8 mouse cellular contexts compared by ENCODE assay signal in genomic region chr17:21488760-21489499, GRCm38 (mm10). TPM values are rescaled to one million over a fixed set of nuclear protein-coding genes. Genes with fewer than 3 reads are reported as not detected.
DNase-seq lines count a peak whose midpoint lies in the region; ATAC-seq and TF ChIP-seq lines count a peak whose summit lies in the region.

Zfp53 (plus strand) TSS chr17:21488998.

- ATAC-seq in forebrain, embryonic 12.5 days (ENCODE audit: low FRiP score), result peak; percentile 100
- peak; percentile 100 for ATAC-seq in heart, postnatal 0 days (ENCODE audit: insufficient read depth, low read depth)
- peak; percentile 100 for ATAC-seq in liver, embryonic 16.5 days (ENCODE audit: low read depth)
- ATAC-seq in neural tube, embryonic 13.5 days (ENCODE audit: low read depth), result peak; percentile 100

- DNase-seq in c-Kit-positive CD71-positive TER-119-positive erythroid progenitor cells, embryonic 14.5 days (ENCODE audit: low spot score), result peak; percentile 79
- peak; percentile 93 for DNase-seq in heart, postnatal 0 days (ENCODE audit: low spot score)
- DNase-seq in kidney, postnatal 4 days, result peak; percentile 89 to 92

- peaks cover 24% of the 10 kb centered on the region for H3K4me1 ChIP-seq in E14TG2a.4 (replicated peaks; ENCODE audit: low read depth, low read length)
- H3K4me1 ChIP-seq in forebrain, embryonic 12.5 days, result peaks cover 6% of the 10 kb centered on the region
- peaks cover 8% of the 10 kb centered on the region for H3K4me1 ChIP-seq in heart, postnatal 0 days (ENCODE audit: control insufficient read depth, insufficient read depth)
- peaks cover 8% of the 10 kb centered on the region for H3K4me1 ChIP-seq in liver, embryonic 16.5 days (ENCODE audit: control insufficient read depth, low read depth, low read length)
- H3K4me1 ChIP-seq in neural tube, embryonic 13.5 days (replicated peaks), result peaks cover 15% of the 10 kb centered on the region
- peaks cover 3% of the 10 kb centered on the region; the same call in 1 of the 2 replicates for H3K4me1 ChIP-seq in testis, adult 2 months (ENCODE audit: control insufficient read depth, insufficient read depth, low read length)

- H3K27ac ChIP-seq in forebrain, embryonic 12.5 days, result peak within 1 kb of the TSS; percentile 73
- peak within 1 kb of the TSS; percentile 60 for H3K27ac ChIP-seq in heart, postnatal 0 days (ENCODE audit: low read depth)
- H3K27ac ChIP-seq in liver, embryonic 16.5 days (ENCODE audit: low read length), result peak within 1 kb of the TSS; percentile 78
- peak within 1 kb of the TSS; percentile 79 for H3K27ac ChIP-seq in neural tube, embryonic 13.5 days (replicated peaks)
- peak within 1 kb of the TSS; percentile 36; the same call in 1 of the 2 replicates for H3K27ac ChIP-seq in testis, adult 2 months (ENCODE audit: control insufficient read depth, insufficient read depth, low read depth, low read length)

- H3K27me3 ChIP-seq in E14TG2a.4 (ENCODE audit: insufficient read depth, low read length), result no peaks in the 10 kb centered on the region
- H3K27me3 ChIP-seq in forebrain, embryonic 12.5 days, result no peaks in the 10 kb centered on the region
- no peaks in the 10 kb centered on the region for H3K27me3 ChIP-seq in heart, postnatal 0 days (ENCODE audit: control insufficient read depth, insufficient read depth, low read length)
- no peaks in the 10 kb centered on the region for H3K27me3 ChIP-seq in liver, embryonic 16.5 days (ENCODE audit: control insufficient read depth, insufficient read depth, low read depth, low read length)
- no peaks in the 10 kb centered on the region for H3K27me3 ChIP-seq in neural tube, embryonic 13.5 days
- no peaks in the 10 kb centered on the region for H3K27me3 ChIP-seq in testis, adult 2 months (ENCODE audit: control insufficient read depth, insufficient read depth, low read length)

- 1% methylated on average over 34 of the region's 34 CpGs for WGBS in forebrain, embryonic 12.5 days
- whole genome bisulfite sequencing in heart, postnatal 0 days, result under 1% methylated on average over 34 of the region's 34 CpGs
- WGBS in liver, embryonic 16.5 days (ENCODE audit: insufficient replicate concordance), result under 1% methylated on average over 34 of the region's 34 CpGs
- WGBS in neural tube, embryonic 13.5 days, result 1% methylated on average over 34 of the region's 34 CpGs

- peak within 1 kb of the TSS; percentile 88 for H3K4me3 ChIP-seq in E14TG2a.4 (replicated peaks; ENCODE audit: low read length)
- H3K4me3 ChIP-seq in forebrain, embryonic 12.5 days (replicated peaks), result peak within 1 kb of the TSS; percentile 73
- H3K4me3 ChIP-seq in heart, postnatal 0 days (ENCODE audit: low read depth, low read length), result peak within 1 kb of the TSS; percentile 80
- H3K4me3 ChIP-seq in liver, embryonic 16.5 days (ENCODE audit: low read depth, low read length), result peak within 1 kb of the TSS; percentile 80
- H3K4me3 ChIP-seq in neural tube, embryonic 13.5 days, result peak within 1 kb of the TSS; percentile 88
- peak within 1 kb of the TSS; percentile 82 for H3K4me3 ChIP-seq in testis, adult 2 months (ENCODE audit: control insufficient read depth, low read depth, low read length)

- no peak for TF ChIP-seq CTCF in E14TG2a.4 (conservative IDR thresholded peaks at IDR 0.05; ENCODE audit: low read length)
- no peak for TF ChIP-seq CTCF in heart, postnatal 0 days (IDR thresholded peaks at IDR 0.05; ENCODE audit: low read depth)
- no peak for TF ChIP-seq CTCF in testis, adult 2 months (IDR thresholded peaks at IDR 0.05; ENCODE audit: control insufficient read depth, insufficient read depth, insufficient replicate concordance, low read depth, low read length)

- H3K9me3 ChIP-seq in E14TG2a.4 (ENCODE audit: low read length), result no peaks in the 10 kb centered on the region
- no peaks in the 10 kb centered on the region for H3K9me3 ChIP-seq in forebrain, embryonic 12.5 days
- no peaks in the 10 kb centered on the region for H3K9me3 ChIP-seq in heart, postnatal 0 days (replicated peaks; ENCODE audit: control insufficient read depth, low read length)
- no peaks in the 10 kb centered on the region for H3K9me3 ChIP-seq in liver, embryonic 16.5 days (replicated peaks; ENCODE audit: control insufficient read depth, low read length)
- no peaks in the 10 kb centered on the region for H3K9me3 ChIP-seq in neural tube, embryonic 13.5 days

- TF ChIP-seq EP300 in heart, postnatal 0 days (IDR thresholded peaks at IDR 0.05; ENCODE audit: low read depth), result no peak

- TF ChIP-seq POLR2A in testis, adult 2 months (IDR thresholded peaks at IDR 0.05; ENCODE audit: control insufficient read depth, low read depth, low read length), result no peak; the same call in 1 of the 2 replicates

- H3K36me3 ChIP-seq in E14TG2a.4 (ENCODE audit: insufficient read depth, low read length), result peaks cover 14% of the 10 kb centered on the region
- H3K36me3 ChIP-seq in forebrain, embryonic 12.5 days (replicated peaks), result no peaks in the 10 kb centered on the region; the same call in 1 of the 2 replicates
- H3K36me3 ChIP-seq in heart, postnatal 0 days (replicated peaks; ENCODE audit: control insufficient read depth, insufficient read depth, low read length), result peaks cover 6% of the 10 kb centered on the region
- no peaks in the 10 kb centered on the region; the same call in 1 of the 2 replicates for H3K36me3 ChIP-seq in liver, embryonic 16.5 days (ENCODE audit: control insufficient read depth, insufficient read depth)
- peaks cover 4% of the 10 kb centered on the region; the same call in 1 of the 2 replicates for H3K36me3 ChIP-seq in neural tube, embryonic 13.5 days
- H3K36me3 ChIP-seq in testis, adult 2 months (ENCODE audit: control insufficient read depth, insufficient read depth, low read length), result no peaks in the 10 kb centered on the region

- H3K4me2 ChIP-seq in forebrain, embryonic 12.5 days, result peak within 1 kb of the TSS; percentile 71
- H3K4me2 ChIP-seq in heart, postnatal 0 days (ENCODE audit: low read depth, low read length), result peak within 1 kb of the TSS; percentile 87
- peak within 1 kb of the TSS; percentile 80 for H3K4me2 ChIP-seq in liver, embryonic 16.5 days (ENCODE audit: low read depth, low read length)
- H3K4me2 ChIP-seq in neural tube, embryonic 13.5 days, result peak within 1 kb of the TSS; percentile 77

- peak within 1 kb of the TSS; percentile 71 for H3K9ac ChIP-seq in forebrain, embryonic 12.5 days
- H3K9ac ChIP-seq in heart, postnatal 0 days (replicated peaks; ENCODE audit: low read depth, low read length), result peak within 1 kb of the TSS; percentile 65
- H3K9ac ChIP-seq in liver, embryonic 16.5 days (ENCODE audit: low read depth, low read length), result peak within 1 kb of the TSS; percentile 76
- H3K9ac ChIP-seq in neural tube, embryonic 13.5 days, result peak within 1 kb of the TSS; percentile 77

RNA-seq across cellular contexts. Expression of gene Zfp53, which starts in this region (rescaled TPM):
- 8.6 and 9.2 TPM in 2 replicates for polyA plus RNA-seq in forebrain, embryonic 12.5 days (2016; fragmentation: Nextera tagmentation; extraction: Ambion mirVana)
- total RNA-seq in heart, postnatal 0 days (2014; rRNA removed; ENCODE audit: low replicate concordance), result 0.70 and 0.92 TPM in 2 replicates
- polyA plus RNA-seq in heart, postnatal 0 days (2015; fragmentation: Nextera tagmentation; extraction: Ambion mirVana), result 4.0 and 4.4 TPM in 2 replicates
- 3.1 TPM in 2 replicates for polyA plus RNA-seq in liver, embryonic 16.5 days (2015; fragmentation: Nextera tagmentation; extraction: Ambion mirVana)
- polyA plus RNA-seq in neural tube, embryonic 13.5 days (2015; fragmentation: Nextera tagmentation; extraction: Ambion mirVana), result 9.4 and 10.1 TPM in 2 replicates
- polyA plus RNA-seq in testis, adult 2 months (2012; rRNA removed), result 0.23 and 0.48 TPM in 2 replicates

Comparison
In these comparisons a context has a peak if more than half of its experiments do, and no peak if none do; other contexts are left out.
1. Peak in every context shown above with its lines: DNase-seq, ATAC-seq, H3K4me3 ChIP-seq and H3K27ac ChIP-seq.